Mouse (Mus musculus) heart, adult 2 months (tissue): ENCODE data around the gene Oaf. TPM values are rescaled to one million over a fixed set of nuclear protein-coding genes. Genes with fewer than 3 reads are reported as not detected.

ENCODE experiments used
- DNase-seq, 2 experiments: peaks; one replicate each; pipeline ENCODE4 v3.0.0; 2021
- H3K27ac ChIP-seq: fragments of 200-600 bp; 2 replicates; pipeline ENCODE4 v1.8.1; 2022
- H3K27me3 ChIP-seq: fragments of 200-500 bp; 2 replicates; pipeline ENCODE4 v1.6.1; 2012; ENCODE audit warnings: mild to moderate bottlenecking, low read length, inconsistent platforms, mixed read lengths; ENCODE audit not compliant: control insufficient read depth, insufficient read depth
- H3K36me3 ChIP-seq: fragments of 200-500 bp; 2 replicates; pipeline ENCODE4 v1.6.1; 2012; ENCODE audit warnings: low read length, inconsistent platforms; ENCODE audit not compliant: control insufficient read depth, insufficient read depth
- H3K4me1 ChIP-seq: fragments of 200-500 bp; 2 replicates; pipeline ENCODE4 v1.6.1; 2011; ENCODE audit warnings: low read length; ENCODE audit not compliant: control insufficient read depth, insufficient read depth
- H3K4me3 ChIP-seq: fragments of 200-600 bp; 2 replicates; pipeline ENCODE4 v1.8.1; 2022
- H3K79me2 ChIP-seq: fragments of 200-500 bp; replicated peaks from 2 replicates; pipeline ENCODE4 v1.6.1; 2012; ENCODE audit warnings: mild to moderate bottlenecking, inconsistent platforms, low read length, moderate library complexity, mixed read lengths; ENCODE audit not compliant: control insufficient read depth, insufficient read depth
- H3K9ac ChIP-seq: fragments of 200-500 bp; 2 replicates; pipeline ENCODE4 v1.6.1; 2012; ENCODE audit warnings: low read depth, mild to moderate bottlenecking, control low read depth, inconsistent platforms, low read length, mixed read lengths
- CTCF ChIP-seq: fragments of 200-600 bp; IDR thresholded peaks from 2 replicates; pipeline ENCODE4 v1.8.1; 2022; ENCODE audit warnings: antibody characterized with exemption, mild to moderate bottlenecking, moderate library complexity
- EP300 ChIP-seq: fragments of 200-500 bp; IDR thresholded peaks from 2 replicates; pipeline ENCODE4 v1.6.1; 2011; ENCODE audit warnings: low read depth, low read length, control low read depth; ENCODE audit not compliant: insufficient read depth
- POLR2A ChIP-seq: fragments of 200-500 bp; IDR thresholded peaks from 2 replicates; pipeline ENCODE4 v1.6.1; 2011; ENCODE audit warnings: mild to moderate bottlenecking, low read depth, low read length, control low read depth; ENCODE audit not compliant: insufficient read depth
- WGBS: fragments of 180-500 bp; shearing (Covaris S2); methylation state at CpG from one replicate; pipeline ENCODE4 v1.1.7; 2018; 5-methylcytosine and 5-hydroxymethylcytosine counted together
- intact Hi-C: fragments of 180-260 bp; cut with DNase I; formaldehyde crosslinking; loops from one replicate; pipeline ENCODE4 v1.15.1; 2025
- polyA plus RNA-seq: library from polyadenylated mRNA; depleted of rRNA; stranded (reverse); fragments of >200 nt; gene quantifications from 2 replicates; pipeline ENCODE4 v1.2.3, GENCODE M21; 2012; rRNA removed
- total RNA-seq, 2 experiments: library from RNA; stranded (reverse); gene quantifications; 2 replicates each; pipeline ENCODE4 v1.2.3; 2021

Gene Oaf
- total and polyA plus RNA-seq, 3 experiments, result 6.8 to 15.1 (median 11.8) TPM

- intact Hi-C loops, result no loop called here
- Histone ChIP-seq H3K9ac (no peak overlapping the region), H3K4me3 (no peak overlapping the region), H3K27ac (no peak overlapping the region), H3K36me3 (no peaks in the 10 kb centered on the region), H3K79me2 (no peaks in the 10 kb centered on the region), H3K27me3 (no peaks in the 10 kb centered on the region), H3K4me1 (no peaks in the 10 kb centered on the region)
- no peak for DNase-seq
- WGBS, result 54% methylated on average over 4 of the region's 4 CpGs
- TF ChIP-seq EP300, result no peak
- no peak for TF ChIP-seq POLR2A
- no peak for TF ChIP-seq CTCF
Measured at GRCm38 (mm10) chr9:43191561-43191960, 48.1 kb downstream of the Oaf start.

DNA sequence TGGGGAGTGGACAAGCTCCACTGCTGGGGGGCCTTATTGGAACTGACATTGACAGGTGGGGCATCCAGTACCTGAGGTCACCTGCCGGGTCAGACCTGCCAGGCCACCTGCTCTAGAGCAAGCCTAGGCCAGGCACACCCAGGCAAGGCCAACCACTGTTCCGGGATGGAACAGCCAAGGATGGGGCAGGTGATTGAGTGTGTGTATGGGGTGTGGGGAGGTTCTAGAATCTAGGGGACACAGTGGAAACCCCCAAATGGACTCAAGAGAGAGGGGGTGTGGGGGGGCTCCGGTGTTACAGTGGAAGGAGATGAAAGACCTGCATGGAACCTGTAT, 50.7 kb downstream of the Oaf start:
- Histone ChIP-seq H3K27me3 (no peaks in the 10 kb centered on the region), H3K36me3 (no peaks in the 10 kb centered on the region), H3K4me1 (no peaks in the 10 kb centered on the region), H3K4me3 (no peak overlapping the region), H3K79me2 (no peaks in the 10 kb centered on the region), H3K27ac (no peak overlapping the region), H3K9ac (no peak overlapping the region)
- no peak for TF ChIP-seq CTCF
- TF ChIP-seq EP300, result no peak
- WGBS, result 64% methylated on average over 3 of the region's 3 CpGs
- DNase-seq, result no peak
- intact Hi-C loops, result no loop called here

DNA sequence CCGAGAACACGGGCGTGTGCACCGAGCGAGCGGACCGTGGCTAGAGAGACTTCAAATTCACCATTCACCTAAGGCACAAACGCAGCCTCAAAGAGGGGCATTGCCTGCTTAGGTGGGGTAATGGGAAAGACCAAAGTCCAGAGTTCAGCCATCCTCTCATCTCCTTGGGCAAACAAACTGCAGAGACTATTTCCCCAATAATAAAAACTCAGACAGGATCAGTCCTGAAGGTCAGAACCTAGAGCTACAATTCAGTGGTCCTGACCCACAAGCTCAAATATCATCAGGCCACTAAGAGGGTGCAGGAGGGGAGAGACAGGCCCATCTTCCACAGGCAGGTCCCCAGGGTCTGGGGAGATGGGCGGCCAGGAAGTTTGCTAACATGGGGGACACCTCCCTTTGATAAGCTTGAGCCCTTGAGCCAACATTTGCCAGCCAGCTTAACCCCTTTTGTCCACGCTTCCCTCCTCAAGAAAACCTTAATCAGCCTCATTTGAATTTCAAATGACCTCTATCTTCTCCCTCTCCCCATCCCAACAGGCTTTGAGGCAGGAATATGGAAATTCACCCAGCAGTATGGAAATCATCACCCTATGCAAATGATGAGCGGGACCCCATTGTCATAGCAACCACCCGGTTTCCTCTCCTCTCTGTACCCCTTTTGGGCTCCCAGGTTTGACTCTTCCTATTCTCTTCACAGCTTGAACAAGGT, 51.2 kb downstream of the Oaf start:
- no peak overlapping the region for H3K9ac ChIP-seq
- no peaks in the 10 kb centered on the region for H3K36me3 ChIP-seq
- H3K27me3 ChIP-seq, result no peaks in the 10 kb centered on the region
- DNase-seq, result no peak
- H3K4me1 ChIP-seq, result no peaks in the 10 kb centered on the region
- no peak for TF ChIP-seq EP300
- TF ChIP-seq CTCF, result no peak
- no peak for TF ChIP-seq POLR2A
- 83% methylated on average over 12 of the region's 12 CpGs for WGBS
- H3K79me2 ChIP-seq, result no peaks in the 10 kb centered on the region
- H3K4me3 ChIP-seq, result no peak overlapping the region
- no peak overlapping the region for H3K27ac ChIP-seq
- intact Hi-C loops, result no loop called here

DNA sequence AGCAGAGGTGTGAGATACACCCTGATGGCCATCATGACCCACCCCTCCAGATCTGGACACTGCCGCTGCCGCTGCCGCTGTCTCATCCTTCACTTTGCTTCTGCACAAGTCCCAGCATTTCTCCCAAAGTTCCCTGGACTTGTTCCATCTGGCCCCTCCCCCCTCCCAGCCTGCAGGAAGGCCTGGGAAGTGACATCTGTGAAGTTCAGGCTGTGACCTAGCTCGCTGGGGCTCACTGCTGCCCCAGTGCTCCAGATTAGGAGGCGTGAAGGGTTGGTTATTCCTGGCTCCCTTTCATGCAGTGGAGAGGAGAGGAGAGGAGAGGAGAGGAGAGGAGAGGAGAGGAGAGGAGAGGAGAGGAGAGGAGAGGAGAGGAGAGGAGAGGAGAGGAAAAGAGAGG, 60.1 kb downstream of the Oaf start:
- H3K27me3 ChIP-seq, result no peaks in the 10 kb centered on the region
- H3K27ac ChIP-seq, result no peak overlapping the region
- H3K4me3 ChIP-seq, result no peak overlapping the region
- no peaks in the 10 kb centered on the region; the same call in 1 of the 2 replicates for H3K4me1 ChIP-seq
- intact Hi-C loops, result no loop called here
- H3K79me2 ChIP-seq, result no peaks in the 10 kb centered on the region
- TF ChIP-seq CTCF, result no peak
- TF ChIP-seq POLR2A, result no peak
- TF ChIP-seq EP300, result no peak
- peak; percentile 23 to 36 for DNase-seq
- WGBS, result 21% methylated on average over 5 of the region's 5 CpGs
- H3K36me3 ChIP-seq, result no peaks in the 10 kb centered on the region
- H3K9ac ChIP-seq, result no peak overlapping the region

DNA sequence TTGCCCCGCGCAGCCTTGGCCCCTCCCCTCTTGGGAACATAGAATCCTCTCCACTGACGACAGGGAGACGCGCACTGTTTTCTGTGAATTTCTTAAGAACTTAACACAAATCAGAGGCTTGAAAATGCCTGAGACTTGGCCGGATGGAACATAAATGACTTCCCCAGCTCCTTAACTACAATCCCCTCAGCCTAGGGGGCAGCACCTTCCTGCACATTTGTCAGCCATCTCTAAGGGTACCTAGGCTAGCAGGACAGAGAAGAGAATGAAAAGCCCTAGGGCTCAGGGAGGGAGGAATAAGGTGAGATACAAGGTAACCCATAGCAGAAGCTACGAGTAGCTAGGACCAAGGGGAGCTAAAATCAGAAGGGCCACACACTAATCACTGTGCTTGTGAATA, 61.5 kb downstream of the Oaf start:
- Histone ChIP-seq H3K36me3 (no peaks in the 10 kb centered on the region), H3K4me3 (no peak overlapping the region), H3K4me1 (no peaks in the 10 kb centered on the region; the same call in 1 of the 2 replicates), H3K9ac (no peak overlapping the region), H3K27me3 (no peaks in the 10 kb centered on the region), H3K79me2 (no peaks in the 10 kb centered on the region), H3K27ac (no peak overlapping the region)
- WGBS, result 66% methylated on average over 7 of the region's 7 CpGs
- TF ChIP-seq POLR2A, result no peak
- TF ChIP-seq CTCF, result peak; percentile 14; the same call in 1 of the 2 replicates
- intact Hi-C loops, result no loop called here
- DNase-seq, result no peak

Other genes with a start within 250 kb of the Oaf start
- gene Arhgef12, start 132.7 kb downstream of the Oaf start, total RNA-seq, result 100 to 1,000 TPM; 136 to 150 TPM
- gene Arhgef12, start 132.7 kb downstream of the Oaf start, polyA plus RNA-seq, result 34.8 and 66.4 TPM in 2 replicates
- 1 to 10 TPM; 5.7 to 7.1 TPM for gene Tmem136, start 123.3 kb downstream of the Oaf start, total RNA-seq
- gene Tmem136, start 123.3 kb downstream of the Oaf start, polyA plus RNA-seq, result 7.4 and 10.2 TPM in 2 replicates
- not detected for gene Pou2f3, start 29.5 kb downstream of the Oaf start, total RNA-seq
- 0.14 and 0.23 TPM in 2 replicates for gene Pou2f3, start 29.5 kb downstream of the Oaf start, polyA plus RNA-seq
- gene Trim29, start 70.9 kb upstream of the Oaf start, total RNA-seq, result under 1 TPM; 0.08 to 0.11 TPM
- gene Trim29, start 70.9 kb upstream of the Oaf start, polyA plus RNA-seq, result 0.33 TPM in 1 of 2 replicates, not detected in the other